Mouse (Mus musculus): ENCODE results near the gene Plb1. TPM values are rescaled to one million over a fixed set of nuclear protein-coding genes. Genes with fewer than 3 reads are reported as not detected.
A peak's percentile ranks its signal among the peaks of the same experiment; 100 is the strongest.

Gene Plb1
- total RNA-seq, 2 experiments from 2014 or later = 2.3 to 3.2 TPM

- no peak for DNase-seq
Observed at GRCm38 (mm10) chr5:32245385-32245784, 12.9 kb downstream of the Plb1 start.

- DNase-seq = no peak
Observed at GRCm38 (mm10) chr5:32260751-32261150, 28.2 kb downstream of the Plb1 start.

- no peak for DNase-seq
Observed at GRCm38 (mm10) chr5:32261251-32261650, 28.7 kb downstream of the Plb1 start.

- DNase-seq = no peak
Observed at GRCm38 (mm10) chr5:32262534-32262933, 30.0 kb downstream of the Plb1 start.

GRCm38 (mm10) chr5:32272502-32272901 is 40.0 kb downstream of the Plb1 start:
- peak; percentile 62 for DNase-seq

- no peak for DNase-seq
Observed at GRCm38 (mm10) chr5:32278000-32278694, 45.6 kb downstream of the Plb1 start.

GRCm38 (mm10) chr5:32280066-32280465 is 47.6 kb downstream of the Plb1 start:
- DNase-seq = no peak

GRCm38 (mm10) chr5:32282345-32282744 is 49.8 kb downstream of the Plb1 start:
- DNase-seq = no peak

- DNase-seq = no peak
Observed at GRCm38 (mm10) chr5:32283457-32283856, 50.9 kb downstream of the Plb1 start.

- DNase-seq = no peak
Observed at GRCm38 (mm10) chr5:32286315-32286714, 53.8 kb downstream of the Plb1 start.

GRCm38 (mm10) chr5:32288021-32288420 is 55.5 kb downstream of the Plb1 start:
- no peak for DNase-seq

GRCm38 (mm10) chr5:32291316-32291715 is 58.8 kb downstream of the Plb1 start:
- DNase-seq = no peak

GRCm38 (mm10) chr5:32302991-32303921 is 70.7 kb downstream of the Plb1 start:
- DNase-seq = peak; percentile 19

- no peak for DNase-seq
Observed at GRCm38 (mm10) chr5:32307106-32307505, 74.6 kb downstream of the Plb1 start.

- DNase-seq = no peak
Observed at GRCm38 (mm10) chr5:32308647-32309046, 76.1 kb downstream of the Plb1 start.

GRCm38 (mm10) chr5:32309714-32310113 is 77.2 kb downstream of the Plb1 start:
- no peak for DNase-seq

- no peak for DNase-seq
Observed at GRCm38 (mm10) chr5:32310802-32311201, 78.3 kb downstream of the Plb1 start.

- no peak for DNase-seq
Observed at GRCm38 (mm10) chr5:32311589-32312166, 79.2 kb downstream of the Plb1 start.

- DNase-seq = no peak
Observed at GRCm38 (mm10) chr5:32313671-32314070, 81.2 kb downstream of the Plb1 start.

GRCm38 (mm10) chr5:32314731-32315130 is 82.2 kb downstream of the Plb1 start:
- DNase-seq = no peak

GRCm38 (mm10) chr5:32322146-32322811 is 89.8 kb downstream of the Plb1 start:
- DNase-seq = no peak

GRCm38 (mm10) chr5:32328139-32328538 is 95.6 kb downstream of the Plb1 start:
- no peak for DNase-seq
